Mouse (Mus musculus) embryonic facial prominence, embryonic 11.5 days (tissue): ENCODE measurements at regions not wholly inside any gene's neighbourhood (a gene's known extent, or its start where the extent isn't known, plus 50 kb on each side); places are given as distances from the start of the nearest gene placed in this dataset.
A peak's percentile ranks its signal among the peaks of the same experiment; 100 is the strongest.

Experiments used
- ATAC-seq: fragments of 200-750 bp; cut with Nextera tagmentation; replicated peaks from 2 replicates; pipeline ENCODE4 v1.8.0; 2017; ENCODE audit warnings: low read depth; ENCODE audit not compliant: insufficient number of reproducible peaks, low FRiP score, low TSS enrichment
- DNase-seq: peaks from one replicate; pipeline ENCODE4 v3.0.0-alpha.2; 2015; ENCODE audit warnings: low spot score
- H3K27ac ChIP-seq: fragments of 300-500 bp; sonication (generic); replicated peaks from 2 replicates; pipeline ENCODE4 v1.5.1; 2014; ENCODE audit warnings: mild to moderate bottlenecking, low read depth, low read length, control low read depth
- H3K27me3 ChIP-seq: fragments of 300-500 bp; sonication (generic); 2 replicates; pipeline ENCODE4 v1.6.1; 2014; ENCODE audit warnings: mild to moderate bottlenecking, low read length, moderate library complexity, mixed read lengths; ENCODE audit not compliant: control insufficient read depth, insufficient read depth
- H3K36me3 ChIP-seq: fragments of 300-500 bp; sonication (generic); replicated peaks from 2 replicates; pipeline ENCODE4 v1.6.1; 2014; ENCODE audit warnings: low read depth, mild to moderate bottlenecking, low read length, moderate library complexity, mixed read lengths; ENCODE audit not compliant: control insufficient read depth, insufficient read depth
- H3K4me1 ChIP-seq: fragments of 300-500 bp; sonication (generic); 2 replicates; pipeline ENCODE4 v1.6.1; 2014; ENCODE audit warnings: low read length, mixed read lengths; ENCODE audit not compliant: control insufficient read depth, insufficient read depth
- H3K4me2 ChIP-seq: fragments of 300-500 bp; sonication (generic); 2 replicates; pipeline ENCODE4 v1.6.1; 2014; ENCODE audit warnings: low read depth, mild to moderate bottlenecking, control low read depth, low read length, moderate library complexity
- H3K4me3 ChIP-seq: fragments of 300-500 bp; sonication (generic); 2 replicates; pipeline ENCODE4 v1.5.1; 2014; ENCODE audit warnings: low read depth, low read length, control low read depth
- H3K9ac ChIP-seq: fragments of 300-500 bp; sonication (generic); replicated peaks from 2 replicates; pipeline ENCODE4 v1.6.1; 2014; ENCODE audit warnings: mild to moderate bottlenecking, control low read depth, low read length
- H3K9me3 ChIP-seq: fragments of 300-500 bp; sonication (generic); replicated peaks from 2 replicates; pipeline ENCODE4 v1.6.1; 2016; ENCODE audit warnings: mild to moderate bottlenecking, low read length, inconsistent platforms, mixed read lengths; ENCODE audit not compliant: control insufficient read depth
- WGBS: fragments of 180-500 bp; shearing (Covaris S2); extraction: QIAGEN DNeasy Blood & Tissue Kit; methylation state at CpG from one replicate; pipeline ENCODE4 v1.1.7; 2014; 5-methylcytosine and 5-hydroxymethylcytosine counted together

DNA sequence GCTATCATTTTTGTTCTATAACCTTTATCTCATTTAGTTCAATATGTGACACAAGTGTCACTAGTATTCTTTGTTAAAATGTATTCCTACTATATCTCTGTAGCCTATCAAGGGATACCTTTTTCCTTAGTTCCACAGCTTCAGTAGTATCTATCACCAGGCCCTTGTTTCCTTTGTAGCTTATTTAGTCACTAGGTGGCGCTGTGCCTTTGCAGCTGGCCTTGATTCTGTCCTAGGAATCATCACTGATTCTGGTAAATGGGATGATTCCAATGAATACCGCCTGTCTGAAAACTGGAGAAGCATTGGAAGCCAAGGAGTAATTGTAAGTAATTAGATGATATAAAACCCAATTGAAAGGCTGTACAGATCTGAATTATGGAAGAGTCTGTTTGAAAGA is 139.3 kb downstream of the Dcaf12l2 start:
- WGBS = 11% methylated on average over 2 of the region's 2 CpGs
- Histone ChIP-seq H3K27ac (no peak overlapping the region), H3K9ac (no peak overlapping the region), H3K27me3 (no peaks in the 10 kb centered on the region), H3K4me3 (no peak overlapping the region), H3K4me2 (no peak overlapping the region), H3K36me3 (no peaks in the 10 kb centered on the region), H3K9me3 (no peaks in the 10 kb centered on the region), H3K4me1 (no peaks in the 10 kb centered on the region)
- DNase-seq (peak; percentile 34), ATAC-seq (no peak)
